Mouse (Mus musculus) spleen, postnatal 10 days (tissue): ENCODE results near the gene Spata17.
A peak's percentile ranks its signal among the peaks of the same experiment; 100 is the strongest.
"Not testable (repeated sequence)": the region's sequence is repeated elsewhere in the genome, so short reads cannot be mapped to it uniquely, and the experiment has no call there.

Experiments used
- DNase-seq, 2 experiments: peaks; one replicate each; pipeline ENCODE4 v3.0.0; 2021 to 2022; ENCODE audit warnings: low spot score in 2 of 2

Spata17 gene

DNA sequence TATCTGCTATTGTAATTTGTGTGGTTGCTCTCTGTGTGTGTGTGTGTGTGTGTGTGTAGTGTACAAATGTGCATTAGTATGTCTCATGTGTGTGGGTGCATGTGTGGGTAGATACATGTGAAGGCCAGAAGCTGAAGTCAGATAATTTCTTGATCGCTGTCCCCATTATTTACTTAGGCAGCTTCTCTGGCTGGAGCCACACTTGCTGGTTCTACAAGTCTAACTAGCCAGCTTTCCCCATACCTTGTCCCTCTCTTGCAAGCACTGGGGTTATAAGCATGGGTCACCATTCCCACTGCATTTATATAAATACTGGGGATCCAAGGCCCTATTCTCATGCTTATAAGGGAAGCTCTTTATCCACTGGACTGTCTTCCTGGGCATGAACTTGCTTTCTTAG, 39.3 kb downstream of the Spata17 start:
- DNase-seq = no peak

DNA sequence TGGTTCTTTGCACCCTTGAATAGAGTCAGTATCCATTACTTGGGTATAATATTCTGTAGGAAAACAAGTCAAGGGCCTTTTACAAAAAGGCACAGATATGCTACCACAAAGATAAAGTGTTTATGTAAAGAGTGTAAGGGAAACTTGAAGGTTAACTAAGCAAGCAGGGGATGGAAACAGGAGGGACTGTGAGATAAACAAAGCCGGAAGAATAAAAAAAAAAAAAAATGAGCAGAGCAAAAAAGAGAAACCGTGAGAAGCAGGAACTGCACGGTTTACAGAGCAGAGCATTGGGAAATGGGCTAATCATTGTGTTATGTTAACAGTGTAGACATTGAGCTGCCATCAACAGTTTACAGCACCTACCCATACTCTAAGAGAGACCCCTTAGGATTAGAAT, 44.9 kb downstream of the Spata17 start:
- no peak for DNase-seq

DNA sequence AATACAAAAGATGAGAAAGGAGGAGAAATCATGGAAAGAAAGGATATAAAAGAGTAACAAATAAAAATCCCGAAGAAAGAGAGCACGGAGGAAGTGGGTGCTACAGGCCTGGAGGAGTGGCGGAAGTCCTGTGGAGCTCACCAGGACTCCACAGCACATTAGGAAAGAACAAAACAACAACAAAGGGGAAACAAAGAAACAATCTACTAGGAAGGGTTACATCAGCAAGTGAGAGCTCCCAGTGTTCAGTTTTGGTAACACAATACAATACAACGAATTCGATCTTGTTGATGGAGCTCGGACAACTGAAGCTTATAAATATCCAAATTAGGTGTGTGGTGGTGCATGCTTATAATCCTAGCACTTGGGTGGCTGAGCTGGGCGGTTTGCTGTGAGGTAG, 45.6 kb downstream of the Spata17 start:
- DNase-seq = no peak

DNA sequence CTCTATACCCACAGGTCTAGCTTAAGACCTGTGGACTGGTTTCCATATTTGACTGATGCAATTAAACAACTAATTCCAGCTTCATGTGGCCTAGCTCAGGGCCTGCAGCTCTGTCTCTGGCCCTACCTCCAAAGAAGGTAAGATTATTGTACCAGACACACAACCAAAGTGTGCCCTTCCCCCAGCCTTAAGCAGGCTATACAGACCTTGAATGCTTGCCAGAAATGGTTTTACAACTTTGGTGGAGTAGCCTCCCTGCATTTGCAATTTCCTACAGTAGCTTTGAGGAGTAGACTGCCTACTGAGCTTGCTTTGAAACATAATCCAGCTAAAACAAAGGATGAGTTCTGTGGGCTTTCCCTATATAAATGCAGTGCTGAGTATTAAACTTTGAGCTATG, 51.7 kb downstream of the Spata17 start:
- DNase-seq = no peak

DNA sequence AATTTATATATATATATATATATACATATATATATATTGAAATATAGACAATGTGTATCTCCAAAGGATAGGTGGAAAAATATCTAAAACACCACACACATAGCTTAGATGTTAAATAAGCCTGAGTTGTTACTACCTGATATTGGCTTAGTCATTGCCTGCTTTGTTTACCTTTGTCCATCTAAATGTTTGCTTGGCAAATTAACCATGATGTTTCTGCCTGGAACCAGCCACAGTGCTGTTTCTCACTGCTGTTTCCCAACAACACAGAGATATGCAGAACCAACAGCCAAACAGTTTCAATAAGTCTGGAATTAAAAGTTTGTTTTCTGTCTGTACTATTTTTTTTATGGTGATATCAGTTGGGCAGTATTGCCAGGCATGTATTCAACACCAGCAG, 59.6 kb downstream of the Spata17 start:
- DNase-seq = no peak

DNA sequence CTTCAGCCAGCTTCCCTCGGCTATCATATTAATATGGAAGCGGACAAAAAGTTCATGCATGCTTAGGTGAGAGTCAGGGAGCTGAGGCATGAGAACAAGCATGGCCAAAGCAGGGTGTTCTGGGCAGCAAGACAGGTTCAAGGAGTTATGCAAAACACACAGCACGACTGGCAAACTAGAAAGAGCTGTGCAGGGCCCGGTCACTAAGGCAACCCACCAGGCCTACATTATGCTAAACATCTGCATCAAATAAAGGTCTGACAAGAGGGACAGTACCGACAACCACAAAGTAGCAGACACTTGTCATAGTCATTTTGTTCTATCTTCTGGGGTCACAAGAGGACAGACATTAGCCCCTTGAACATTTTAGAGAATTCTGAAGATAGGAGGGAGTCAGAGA, 61.6 kb downstream of the Spata17 start:
- no peak for DNase-seq

DNA sequence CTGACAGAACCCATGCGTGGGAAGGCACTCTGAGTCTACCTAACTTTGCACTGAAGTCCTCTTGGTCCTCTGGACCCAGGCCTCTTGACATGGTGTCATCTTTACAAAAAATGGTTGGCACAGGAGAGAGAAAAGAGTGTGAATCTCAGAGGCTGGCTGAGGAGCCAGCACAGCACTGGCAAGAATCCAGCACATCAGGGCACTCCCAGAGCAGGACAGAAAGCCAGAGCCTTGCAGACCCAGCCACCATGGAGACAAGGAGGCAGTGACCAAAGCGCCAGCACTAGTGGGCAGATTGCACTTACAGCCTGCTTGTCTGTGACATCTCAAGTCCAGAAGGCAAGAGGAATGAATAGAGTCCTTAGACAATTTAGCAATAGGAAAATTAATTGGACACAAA, 62.7 kb downstream of the Spata17 start:
- no peak for DNase-seq

DNA sequence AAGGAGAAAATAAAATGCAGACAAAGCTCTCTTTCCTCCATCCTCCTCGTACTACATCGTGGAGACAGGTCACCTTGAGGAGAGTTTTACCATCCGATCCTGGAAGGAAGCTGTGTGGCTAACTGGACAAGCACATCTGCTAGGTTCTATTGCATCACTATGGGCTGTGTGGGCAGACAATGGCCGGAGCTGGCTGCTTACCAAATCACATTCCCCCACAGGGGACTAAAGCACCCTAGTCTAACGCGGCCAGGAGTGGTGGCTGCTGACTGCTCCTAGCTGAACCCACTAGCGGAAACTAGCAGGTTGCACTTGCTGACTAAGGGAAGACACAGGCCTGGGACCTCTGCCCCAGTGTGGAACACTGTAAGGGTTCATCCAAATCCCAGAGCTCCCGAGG, 72.3 kb downstream of the Spata17 start:
- DNase-seq = no peak

DNA sequence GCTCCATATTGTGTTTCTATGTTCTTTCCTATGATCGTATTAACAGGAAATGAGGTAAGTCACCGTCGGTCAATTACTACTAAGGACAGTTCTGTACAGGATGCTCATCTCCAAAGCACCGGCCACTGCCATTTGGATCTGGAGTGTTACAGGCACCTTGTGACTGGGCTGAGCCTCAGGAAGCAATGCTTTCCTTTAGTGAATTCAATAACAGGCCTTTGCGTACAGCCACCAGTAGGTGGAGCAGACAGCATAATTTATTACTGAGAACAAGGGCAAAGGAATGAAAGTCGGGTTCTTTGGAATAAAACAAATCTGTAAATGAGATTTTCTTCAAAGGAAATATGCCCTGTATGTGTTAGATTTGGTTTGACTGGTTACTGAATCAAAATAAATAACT, 77.8 kb downstream of the Spata17 start:
- peak in 1 of 2 experiments; percentile 25 for DNase-seq

DNA sequence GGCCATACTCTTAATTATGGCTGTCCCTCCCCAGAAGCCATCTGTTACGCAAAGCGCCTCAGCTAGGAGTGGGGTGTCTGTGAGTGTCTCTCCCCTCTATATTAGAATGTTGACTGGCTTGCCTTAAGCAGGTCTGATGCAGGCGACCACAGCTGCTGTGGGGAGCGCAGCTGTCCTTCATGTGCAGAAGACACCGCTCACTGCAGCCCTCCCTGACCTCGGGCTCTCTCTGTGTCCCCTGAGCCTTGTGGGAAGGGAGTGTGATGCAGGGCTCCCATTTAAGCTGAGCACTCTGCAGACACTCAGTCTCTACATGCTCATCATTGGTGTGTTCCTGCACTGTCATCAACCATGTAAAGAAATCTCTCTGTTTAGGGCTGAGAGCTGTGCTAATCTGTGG, 79.4 kb downstream of the Spata17 start:
- DNase-seq = no peak

DNA sequence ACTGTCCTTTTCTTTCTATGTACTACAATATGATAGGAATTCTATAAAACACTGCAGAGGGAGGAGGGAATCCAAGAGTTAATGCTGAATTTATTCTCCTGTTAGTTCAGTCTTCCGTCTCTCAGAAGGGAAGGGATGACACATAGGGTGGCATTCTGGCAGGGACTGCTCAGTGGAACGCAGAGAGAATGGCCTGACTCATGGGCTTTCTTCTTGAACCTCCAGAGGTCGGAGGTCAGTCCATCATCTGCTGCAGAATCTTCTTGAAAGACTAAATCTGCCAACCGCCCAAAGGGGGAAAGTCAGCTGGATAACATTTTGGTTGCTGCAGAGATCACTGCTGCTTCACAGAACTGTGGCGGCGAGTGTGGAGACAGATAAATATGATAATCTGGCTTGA, 81.4 kb downstream of the Spata17 start:
- no peak for DNase-seq

DNA sequence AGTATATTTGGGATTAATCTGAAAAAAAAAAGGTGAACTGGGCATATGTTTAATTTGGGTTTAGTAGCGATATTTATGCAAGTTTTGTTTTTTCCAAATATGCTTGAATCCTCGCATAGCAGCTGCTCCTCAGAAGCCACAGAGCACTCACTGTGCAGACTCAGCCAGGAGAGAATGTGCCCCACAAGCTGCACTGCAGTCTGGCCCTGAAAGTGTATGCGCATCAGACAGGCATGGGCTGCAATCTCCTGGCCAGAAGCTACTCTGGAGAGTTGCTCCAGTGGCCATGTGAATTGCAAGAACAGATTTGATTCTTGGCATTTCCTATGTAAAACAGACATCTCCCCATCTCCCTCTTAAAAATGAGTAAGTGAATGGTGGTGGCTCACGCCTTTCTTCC, 82.9 kb downstream of the Spata17 start:
- DNase-seq = no peak

DNA sequence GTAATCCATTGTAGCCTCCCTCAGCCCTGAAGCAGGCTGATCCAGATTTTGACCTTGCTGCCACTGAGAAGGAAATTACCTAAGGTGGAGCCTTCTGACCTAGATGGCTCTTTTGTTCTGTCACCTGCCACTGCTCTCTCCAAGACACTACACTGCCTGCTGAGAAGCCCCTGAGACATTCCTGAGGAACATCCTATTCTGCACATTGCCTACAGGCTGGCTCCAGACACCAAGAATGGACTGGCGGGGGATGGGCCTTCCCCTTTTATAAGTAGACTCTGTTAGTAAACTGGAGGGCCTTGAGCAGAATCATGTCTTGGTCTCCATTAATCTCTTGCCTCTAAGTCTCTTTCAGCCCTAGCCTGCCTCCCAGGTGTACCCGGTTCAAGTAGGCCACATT, 87.7 kb downstream of the Spata17 start:
- not testable (repeated sequence) for DNase-seq

DNA sequence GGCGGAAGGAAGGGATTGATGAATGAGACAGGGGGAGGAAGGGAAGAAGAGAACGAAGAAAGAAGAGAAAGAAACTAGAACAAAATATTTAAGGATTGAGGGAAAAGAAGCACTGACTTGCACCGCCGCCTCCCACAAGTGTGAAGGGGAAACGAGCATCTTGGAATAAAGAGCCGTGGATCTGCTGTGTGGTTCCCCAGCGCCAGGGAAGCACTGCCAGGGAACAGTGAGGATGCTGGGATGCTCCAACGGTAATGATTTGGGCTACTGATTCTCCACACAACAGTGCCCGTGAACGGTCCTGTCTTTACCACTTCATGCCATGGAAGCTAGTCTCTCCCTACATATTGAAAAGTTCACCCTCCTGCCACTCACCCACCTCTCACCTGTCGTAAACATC, 89.5 kb downstream of the Spata17 start:
- DNase-seq = no peak

DNA sequence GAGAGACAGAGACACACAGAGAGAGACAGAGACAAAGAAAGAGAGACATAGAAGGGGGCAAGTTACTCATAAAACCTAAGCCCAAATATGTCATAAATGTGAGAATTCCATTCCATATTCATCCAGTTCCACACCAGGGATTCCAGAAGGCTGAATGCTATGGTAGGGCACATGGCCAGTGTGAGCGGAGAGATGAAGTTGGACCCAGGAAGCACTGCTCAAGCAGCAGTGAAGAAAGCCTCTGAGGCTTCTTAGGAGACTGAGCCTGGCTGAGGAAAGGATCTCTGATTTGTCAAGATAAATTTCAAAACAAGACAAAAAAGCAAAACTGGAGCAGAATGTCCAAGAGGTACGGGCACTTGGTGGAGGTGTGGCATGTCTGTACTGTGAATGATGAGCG, 90.3 kb downstream of the Spata17 start:
- no peak for DNase-seq

DNA sequence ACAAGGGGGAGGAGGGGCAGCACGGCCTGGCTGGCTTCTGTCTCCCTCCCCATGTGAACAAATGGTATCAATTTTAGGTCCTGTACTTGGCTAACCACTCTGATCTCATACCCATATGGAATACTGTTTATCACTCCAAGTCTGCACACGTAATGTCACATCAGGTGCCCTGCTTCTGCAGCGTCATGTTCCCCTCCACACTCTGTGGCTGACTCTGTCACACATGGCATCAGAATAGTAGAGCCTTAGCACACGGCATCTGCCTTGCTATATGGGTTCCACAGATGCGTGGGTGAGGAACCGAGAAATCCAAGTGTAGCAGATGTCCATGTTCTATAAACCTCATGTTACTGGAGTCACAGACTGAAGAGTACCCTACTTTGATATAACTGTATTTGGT, 96.0 kb downstream of the Spata17 start:
- DNase-seq = no peak

DNA sequence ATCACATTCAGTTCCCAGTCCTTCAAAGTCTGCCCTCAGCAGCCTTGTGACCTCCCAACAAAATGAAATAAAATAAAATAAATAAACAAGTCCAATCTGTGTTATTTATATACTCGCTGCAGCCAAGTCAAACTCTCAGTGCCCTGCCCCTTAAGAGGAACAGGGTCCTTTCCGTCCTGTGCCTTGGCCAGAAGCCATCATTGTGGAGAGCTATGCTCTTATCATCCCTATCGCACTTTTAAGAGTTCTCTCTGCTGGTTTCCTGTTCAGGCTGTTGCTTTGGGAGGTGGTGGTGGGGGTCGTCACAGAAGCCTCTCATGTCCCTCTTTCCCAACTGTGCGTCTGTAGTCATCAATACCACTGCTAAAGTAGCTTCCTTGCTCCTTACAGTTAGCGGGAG, 97.2 kb downstream of the Spata17 start:
- DNase-seq = no peak

DNA sequence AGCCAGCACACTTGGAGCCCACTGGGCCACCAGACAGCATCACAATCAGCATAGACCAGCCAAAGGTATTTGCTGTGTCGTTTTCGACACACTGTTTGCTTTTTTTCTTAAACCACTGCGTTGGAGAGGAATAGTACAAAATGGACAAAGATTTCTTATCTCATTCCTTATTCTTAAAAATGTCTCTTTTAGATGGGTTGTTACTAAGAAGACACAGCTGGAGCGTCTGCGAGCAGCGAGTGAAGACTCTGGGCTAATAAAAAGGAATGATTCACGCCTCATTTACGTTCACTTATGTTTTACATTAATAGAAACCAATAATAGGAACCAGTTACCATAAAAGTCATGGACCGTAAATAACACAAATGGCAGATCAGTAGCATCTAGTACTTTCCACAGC, 101.5 kb downstream of the Spata17 start:
- no peak for DNase-seq

DNA sequence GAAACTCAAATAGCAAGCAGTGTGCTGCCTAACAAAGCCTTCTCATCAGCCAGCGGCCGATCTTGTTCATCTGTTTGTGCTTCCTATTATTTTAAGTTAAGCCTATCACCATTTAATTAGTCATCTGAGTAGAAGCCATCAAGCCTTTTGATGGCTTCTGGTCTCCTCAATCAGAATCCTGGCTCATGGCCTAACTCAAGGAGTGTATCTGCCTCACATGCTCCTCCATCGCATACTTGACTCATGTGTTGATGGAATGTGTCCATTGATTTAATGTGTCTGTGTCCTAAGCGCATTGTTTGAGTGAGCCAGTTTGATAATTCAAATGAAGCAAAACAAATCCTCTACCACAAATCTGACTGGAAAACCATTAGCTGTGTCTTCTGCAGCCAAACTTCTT, 113.1 kb downstream of the Spata17 start:
- DNase-seq = no peak

DNA sequence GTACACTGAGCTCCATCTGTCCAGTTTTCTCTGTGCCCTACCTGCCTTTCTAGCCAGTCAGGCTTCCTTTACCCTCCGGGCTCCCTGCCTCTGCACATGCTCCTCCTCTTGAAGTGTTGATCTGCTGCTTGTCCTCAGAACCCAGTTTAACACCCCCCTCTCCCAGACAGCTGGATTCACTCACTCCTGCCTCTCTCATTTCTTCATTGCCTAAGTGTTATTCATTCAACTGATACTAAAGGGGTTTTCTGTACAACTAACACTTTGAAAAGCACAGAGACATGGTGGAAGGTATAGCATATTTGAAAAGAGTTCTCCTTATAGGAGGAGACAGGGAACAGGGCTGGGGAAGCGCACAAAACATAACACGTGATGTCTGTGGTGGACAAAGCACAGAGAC, 114.1 kb downstream of the Spata17 start:
- no peak for DNase-seq

DNA sequence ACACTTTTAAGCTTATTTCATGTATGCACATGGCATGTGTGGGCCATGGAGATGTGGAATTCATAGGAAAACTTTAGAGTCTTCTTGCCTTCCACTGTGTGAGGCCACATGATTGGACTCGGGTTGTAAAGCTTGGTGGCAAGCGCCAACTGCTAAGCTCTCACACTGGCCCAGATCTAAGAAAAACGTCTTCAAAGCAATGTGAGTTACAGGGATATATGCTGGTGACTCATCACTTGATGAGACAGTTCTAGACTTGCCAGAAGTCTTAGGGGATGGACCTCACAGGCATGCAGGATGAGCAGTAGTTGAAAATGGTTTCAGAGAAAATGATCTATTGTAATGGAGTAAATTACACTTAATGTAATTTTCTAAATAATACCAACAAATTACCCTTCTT, 114.6 kb downstream of the Spata17 start:
- DNase-seq = no peak

DNA sequence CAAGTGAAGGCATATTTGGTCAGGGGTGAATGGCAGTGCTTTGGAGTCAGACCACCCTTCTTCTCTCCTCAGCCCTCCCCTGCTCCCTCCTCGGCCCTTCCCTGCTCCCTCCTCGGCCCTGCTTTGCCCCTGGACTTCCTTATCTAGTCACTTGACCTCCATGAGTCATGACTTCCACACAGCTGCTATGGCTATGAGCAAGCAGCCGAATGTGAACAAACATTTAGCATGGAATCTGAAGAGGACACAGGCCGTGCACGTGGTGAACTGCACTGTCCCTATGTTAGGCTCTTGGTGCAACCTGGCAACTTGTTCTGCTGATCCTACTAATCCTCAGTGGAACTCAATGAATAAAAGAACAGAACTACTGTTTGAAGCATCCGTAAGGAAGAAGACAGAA, 117.0 kb downstream of the Spata17 start:
- DNase-seq = no peak

DNA sequence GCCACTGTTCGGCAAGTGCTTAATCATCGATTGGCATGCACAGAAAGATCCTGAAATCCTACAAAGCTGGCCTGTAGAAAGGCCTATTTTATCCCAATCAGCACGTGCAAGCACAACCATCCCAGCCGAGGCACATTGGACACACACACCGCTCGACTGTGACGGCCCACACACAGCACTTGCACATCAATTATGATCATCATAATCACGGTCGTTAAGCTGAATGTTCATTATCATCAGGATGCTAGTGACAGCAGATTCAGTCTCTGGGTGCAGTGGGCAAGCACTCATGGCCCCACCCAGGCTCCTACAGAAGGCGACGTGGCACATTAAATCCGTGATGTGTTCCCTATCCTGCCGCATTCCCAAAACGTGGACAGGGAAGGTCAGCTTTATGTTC, 122.7 kb downstream of the Spata17 start:
- no peak for DNase-seq

DNA sequence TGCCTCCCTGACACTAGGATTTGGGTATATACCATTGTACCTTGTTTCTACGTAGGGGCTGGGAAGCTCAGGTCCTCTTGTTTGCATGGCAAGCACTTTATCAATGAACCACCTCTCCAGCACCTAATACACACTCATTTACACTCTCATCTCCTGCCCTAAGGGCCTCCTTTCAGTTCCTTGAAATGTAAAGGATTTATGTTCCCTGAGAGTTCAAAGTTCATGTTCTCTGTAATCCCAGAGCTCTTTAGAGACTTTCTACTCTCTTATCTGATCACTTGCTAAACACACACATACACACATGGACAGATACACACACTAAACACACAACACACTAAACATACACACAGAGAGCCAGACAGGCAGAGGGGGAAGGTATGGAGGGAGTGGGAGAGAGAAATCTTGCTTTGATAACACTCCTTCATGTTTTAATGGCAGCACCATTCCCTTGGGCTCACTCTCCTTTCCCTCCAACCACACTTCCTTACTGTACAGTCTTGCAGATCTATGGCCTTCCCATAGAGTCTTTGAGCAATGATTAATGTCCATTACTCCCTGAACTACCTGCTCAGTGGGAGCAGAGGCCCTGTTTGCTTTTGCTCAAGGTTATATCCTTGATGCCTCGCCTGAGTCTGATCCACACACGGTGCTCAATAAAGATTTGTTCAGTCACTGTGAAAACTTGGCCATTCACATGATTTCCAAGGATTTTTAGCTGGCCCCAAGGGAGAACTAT, 126.4 kb downstream of the Spata17 start:
- DNase-seq = no peak
